Mouse (Mus musculus): Measurements from ENCODE around the gene Lyg2.
A peak's percentile ranks its signal among the peaks of the same experiment; 100 is the strongest.

DNA sequence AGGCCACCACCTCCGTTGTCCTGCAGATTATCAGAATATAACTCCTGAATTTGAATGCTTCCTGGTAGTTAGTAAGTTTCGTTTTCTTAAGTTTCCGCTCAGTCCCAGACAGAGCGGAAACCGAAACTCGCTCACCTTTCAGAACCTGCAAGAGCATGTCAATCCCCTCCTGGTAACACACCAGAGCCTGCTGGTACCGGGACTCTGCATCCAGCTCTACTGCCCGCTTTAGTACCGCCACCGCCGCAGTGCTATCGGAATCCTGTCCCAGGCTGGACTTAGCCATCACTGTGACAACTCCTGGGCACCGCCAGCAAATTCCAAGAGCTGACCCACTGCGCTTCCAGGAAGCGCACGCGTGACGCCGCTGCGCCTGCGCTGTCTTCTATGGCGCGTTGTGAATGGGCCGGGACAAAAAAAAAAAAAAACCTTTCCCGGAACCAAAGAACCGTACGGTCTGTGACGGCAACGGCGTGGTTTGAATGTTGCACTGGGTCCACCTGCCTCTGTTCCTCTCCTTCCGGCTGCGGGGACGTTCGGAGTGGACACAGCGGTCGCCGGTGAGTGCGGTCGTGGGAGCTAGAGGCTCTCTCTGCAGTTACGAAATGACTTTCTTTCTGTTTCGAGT, 26.2 kb downstream of the Lyg2 start, which contains the start of the genes Mitd1 and Mrpl30:
- TF ChIP-seq CTCF (IDR thresholded peaks at IDR 0.05; ENCODE audit: extremely low read depth, insufficient read depth, low read length) (no peak), POLR2A (IDR thresholded peaks at IDR 0.05; ENCODE audit: extremely low read depth, insufficient read depth, low read length) (peak; percentile 87)

All from cortical plate, adult 2 months (tissue).